Mouse (Mus musculus): ENCODE results near the gene Epha6.

- no peak for TF ChIP-seq CTCF (IDR thresholded peaks at IDR 0.05; ENCODE audit: extremely low read depth, insufficient read length, insufficient replicate concordance, low read depth, low read length)
- TF ChIP-seq POLR2A (IDR thresholded peaks at IDR 0.05; ENCODE audit: low read depth, low read length), result no peak
These were observed 854.4 kb downstream of the Epha6 start for GRCm38 (mm10) chr16:59750905-59751304.
